Mouse (Mus musculus) embryonic facial prominence, embryonic 14.5 days (tissue): ENCODE data around the gene Pak4. TPM values are rescaled to one million over a fixed set of nuclear protein-coding genes. Genes with fewer than 3 reads are reported as not detected.

Source experiments
- ATAC-seq: fragments of 200-750 bp; cut with Nextera tagmentation; 2 replicates; pipeline ENCODE4 v1.8.0; 2017; ENCODE audit warnings: low read depth, moderate number of reproducible peaks, moderate TSS enrichment
- DNase-seq: peaks from one replicate; pipeline ENCODE4 v3.0.0-alpha.2; 2015; ENCODE audit warnings: low spot score
- H3K27ac ChIP-seq: fragments of 300-500 bp; sonication (generic); replicated peaks from 2 replicates; pipeline ENCODE4 v1.5.1; 2014; ENCODE audit warnings: low read depth, mild to moderate bottlenecking, low read length, moderate library complexity
- H3K27me3 ChIP-seq: fragments of 300-500 bp; sonication (generic); replicated peaks from 2 replicates; pipeline ENCODE4 v1.6.1; 2014; ENCODE audit warnings: low read length; ENCODE audit not compliant: control insufficient read depth, insufficient read depth
- H3K36me3 ChIP-seq: fragments of 300-500 bp; sonication (generic); 2 replicates; pipeline ENCODE4 v1.6.1; 2014; ENCODE audit warnings: low read length, mixed read lengths; ENCODE audit not compliant: control insufficient read depth, insufficient read depth
- H3K4me1 ChIP-seq: fragments of 300-500 bp; sonication (generic); 2 replicates; pipeline ENCODE4 v1.6.1; 2014; ENCODE audit warnings: antibody characterized with exemption, low read length; ENCODE audit not compliant: control insufficient read depth, insufficient read depth
- H3K4me2 ChIP-seq: fragments of 300-500 bp; sonication (generic); 2 replicates; pipeline ENCODE4 v1.6.1; 2014; ENCODE audit warnings: low read depth, mild to moderate bottlenecking, low read length, moderate library complexity, mixed read lengths
- H3K4me3 ChIP-seq: fragments of 300-500 bp; sonication (generic); 2 replicates; pipeline ENCODE4 v1.5.1; 2014; ENCODE audit warnings: low read depth, mild to moderate bottlenecking, low read length
- H3K9ac ChIP-seq: fragments of 300-500 bp; sonication (generic); 2 replicates; pipeline ENCODE4 v1.6.1; 2014; ENCODE audit warnings: low read depth, mild to moderate bottlenecking, low read length, moderate library complexity, mixed read lengths
- H3K9me3 ChIP-seq: fragments of 300-500 bp; sonication (generic); 2 replicates; pipeline ENCODE4 v1.6.1; 2016; ENCODE audit warnings: low read length; ENCODE audit not compliant: control insufficient read depth
- WGBS: fragments of 180-500 bp; shearing (Covaris S2); extraction: QIAGEN DNeasy Blood & Tissue Kit; methylation state at CpG from one replicate; pipeline ENCODE4 v1.1.7; 2014; 5-methylcytosine and 5-hydroxymethylcytosine counted together
- polyA plus RNA-seq: library from polyadenylated mRNA; unstranded; fragments of >200 nt; fragmentation: Nextera tagmentation; extraction: Ambion mirVana; gene quantifications from 2 replicates; pipeline ENCODE4 v1.2.1, GENCODE M21; 2014

Gene Pak4
- polyA plus RNA-seq, 1 experiment from 2014 or later = 20.7 TPM

DNA sequence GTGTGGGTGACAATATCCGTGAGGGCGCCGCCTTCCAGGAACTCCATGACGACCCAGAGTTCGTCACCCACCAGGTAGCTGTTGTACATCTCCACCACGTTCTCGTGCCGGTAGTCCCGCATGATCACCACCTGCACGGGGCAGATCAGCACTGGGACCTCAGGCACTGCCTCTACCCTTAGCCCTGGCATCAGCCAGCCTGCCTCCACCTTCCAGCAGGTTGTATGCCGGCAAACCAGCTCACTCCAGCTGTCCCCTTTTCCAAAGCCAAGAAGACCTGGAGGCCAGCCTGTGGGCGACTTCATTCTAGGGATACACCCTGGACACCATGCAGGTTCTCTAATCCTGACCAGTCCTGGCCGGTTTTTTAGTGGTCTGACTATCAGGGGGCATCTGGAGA is 35.0 kb downstream of the Pak4 start:
- Histone ChIP-seq H3K4me2 (no peak overlapping the region), H3K27ac (no peak overlapping the region), H3K9me3 (no peaks in the 10 kb centered on the region), H3K9ac (no peak overlapping the region), H3K27me3 (no peaks in the 10 kb centered on the region), H3K4me1 (no peaks in the 10 kb centered on the region), H3K4me3 (no peak overlapping the region), H3K36me3 (peaks cover 93% of the 10 kb centered on the region)
- WGBS = 91% methylated on average over 13 of the region's 13 CpGs
- ATAC-seq (no peak), DNase-seq (no peak)

GRCm38 (mm10) chr7:28562371-28562770 is 35.6 kb downstream of the Pak4 start:
- WGBS = 89% methylated on average over 13 of the region's 13 CpGs
- H3K9ac ChIP-seq = no peak overlapping the region
- DNase-seq (no peak), ATAC-seq (no peak)
- no peaks in the 10 kb centered on the region for H3K27me3 ChIP-seq
- peaks cover 91% of the 10 kb centered on the region for H3K36me3 ChIP-seq
- no peaks in the 10 kb centered on the region for H3K9me3 ChIP-seq
- no peak overlapping the region for H3K4me2 ChIP-seq
- H3K4me1 ChIP-seq = no peaks in the 10 kb centered on the region
- H3K27ac ChIP-seq = no peak overlapping the region
- H3K4me3 ChIP-seq = no peak overlapping the region

GRCm38 (mm10) chr7:28561967-28562366 is 36.0 kb downstream of the Pak4 start:
- no peaks in the 10 kb centered on the region for H3K9me3 ChIP-seq
- H3K27me3 ChIP-seq = no peaks in the 10 kb centered on the region
- WGBS = 94% methylated on average over 11 of the region's 11 CpGs
- H3K4me2 ChIP-seq = no peak overlapping the region
- H3K36me3 ChIP-seq = peaks cover 87% of the 10 kb centered on the region
- DNase-seq (no peak), ATAC-seq (no peak)
- no peaks in the 10 kb centered on the region for H3K4me1 ChIP-seq
- H3K9ac ChIP-seq = no peak overlapping the region
- no peak overlapping the region for H3K27ac ChIP-seq
- H3K4me3 ChIP-seq = no peak overlapping the region

GRCm38 (mm10) chr7:28560856-28561255 is 37.1 kb downstream of the Pak4 start:
- no peak for ATAC-seq
- H3K4me3 ChIP-seq = no peak overlapping the region
- H3K36me3 ChIP-seq = peaks cover 77% of the 10 kb centered on the region
- no peaks in the 10 kb centered on the region for H3K4me1 ChIP-seq
- no peak overlapping the region for H3K27ac ChIP-seq
- no peak overlapping the region for H3K9ac ChIP-seq
- no peak overlapping the region for H3K4me2 ChIP-seq
- DNase-seq = no peak
- no peaks in the 10 kb centered on the region for H3K9me3 ChIP-seq
- 86% methylated on average over 10 of the region's 10 CpGs for WGBS
- no peaks in the 10 kb centered on the region for H3K27me3 ChIP-seq

DNA sequence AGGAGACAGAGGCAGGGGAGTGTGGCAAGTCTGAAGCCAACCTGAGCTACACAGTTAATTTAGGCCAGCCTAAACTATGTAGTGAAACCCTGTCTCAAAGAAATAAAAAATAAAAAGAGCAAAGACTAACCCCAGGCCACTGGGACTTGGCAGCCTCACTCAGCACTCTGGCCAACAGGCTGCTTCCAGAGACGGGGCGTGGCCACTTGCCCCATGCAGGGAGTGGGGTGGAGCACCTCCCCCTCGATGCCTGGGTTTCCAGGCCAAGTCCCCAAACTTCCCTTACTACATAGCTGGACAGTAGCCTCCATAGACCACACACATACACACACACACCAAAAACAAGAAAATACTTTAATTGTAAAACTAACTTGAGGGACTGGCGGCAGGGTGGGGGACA is 39.5 kb downstream of the Pak4 start:
- no peaks in the 10 kb centered on the region for H3K9me3 ChIP-seq
- no peak overlapping the region for H3K4me2 ChIP-seq
- H3K27ac ChIP-seq = no peak overlapping the region; the same call in 1 of the 2 replicates
- H3K4me3 ChIP-seq = no peak overlapping the region
- DNase-seq (peak; percentile 59), ATAC-seq (no peak)
- 43% methylated on average over 4 of the region's 4 CpGs for WGBS
- H3K9ac ChIP-seq = no peak overlapping the region
- H3K27me3 ChIP-seq = no peaks in the 10 kb centered on the region
- no peaks in the 10 kb centered on the region for H3K4me1 ChIP-seq
- H3K36me3 ChIP-seq = peaks cover 53% of the 10 kb centered on the region

DNA sequence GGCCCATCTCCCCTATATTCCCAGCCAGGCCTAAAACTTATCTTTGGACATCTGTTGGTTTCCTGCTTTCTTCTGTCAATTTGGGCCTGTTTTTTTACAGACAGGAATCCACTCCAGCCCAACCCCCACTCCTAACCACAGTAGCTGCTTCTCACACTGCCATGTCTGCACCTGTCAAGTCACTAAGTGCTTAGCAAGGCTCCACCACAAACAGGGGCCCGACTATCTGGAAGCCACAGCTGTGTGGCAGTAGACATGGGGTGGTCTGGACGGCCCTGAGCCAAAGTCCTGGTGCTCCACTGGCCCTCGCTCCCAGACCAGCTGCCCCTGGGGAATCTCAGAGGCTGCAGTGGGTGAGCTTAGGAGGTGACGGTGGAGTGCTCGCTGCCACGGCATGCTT is 40.3 kb downstream of the Pak4 start:
- Histone ChIP-seq H3K36me3 (peaks cover 46% of the 10 kb centered on the region), H3K4me3 (no peak overlapping the region), H3K9ac (no peak overlapping the region), H3K27ac (no peak overlapping the region), H3K27me3 (no peaks in the 10 kb centered on the region), H3K9me3 (no peaks in the 10 kb centered on the region), H3K4me1 (no peaks in the 10 kb centered on the region), H3K4me2 (no peak overlapping the region)
- ATAC-seq = peak; percentile 75; the same call in 1 of the 2 replicates
- peak; percentile 76 for DNase-seq
- 74% methylated on average over 6 of the region's 6 CpGs for WGBS

- H3K27ac ChIP-seq = no peak overlapping the region
- WGBS = 70% methylated on average over 5 of the region's 5 CpGs
- ATAC-seq = no peak
Observed at GRCm38 (mm10) chr7:28557069-28557468, 40.9 kb downstream of the Pak4 start.

DNA sequence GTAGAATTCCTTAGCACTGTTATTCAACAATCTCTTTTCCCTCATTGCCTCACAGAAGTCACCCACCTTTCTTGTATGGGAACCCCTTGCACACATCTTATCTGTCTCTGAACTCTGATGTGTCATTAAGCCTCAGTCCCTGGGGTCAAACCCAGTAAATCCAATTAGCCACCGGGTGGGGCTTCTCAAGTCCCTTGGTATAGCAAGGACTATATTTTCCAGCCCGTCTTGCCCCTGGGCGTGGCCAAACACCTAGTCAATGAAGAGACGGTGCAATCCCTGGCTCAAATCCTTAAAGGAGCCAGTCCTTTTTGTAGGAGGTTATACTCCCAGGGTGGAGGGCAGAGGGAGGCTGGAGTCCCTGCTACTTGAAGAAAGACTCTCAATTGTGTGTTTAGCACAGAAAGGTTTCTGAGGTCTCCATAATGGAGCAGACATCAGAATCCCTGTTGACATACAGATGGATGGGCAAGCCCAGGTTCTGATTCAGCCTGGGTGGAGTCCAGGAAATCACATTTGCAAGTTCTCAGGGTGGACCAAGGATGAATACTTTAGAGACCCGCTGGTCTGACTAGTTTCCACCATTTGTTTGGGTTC is 41.9 kb downstream of the Pak4 start:
- H3K9ac ChIP-seq = no peak overlapping the region
- no peaks in the 10 kb centered on the region for H3K9me3 ChIP-seq
- H3K4me2 ChIP-seq = no peak overlapping the region
- no peaks in the 10 kb centered on the region for H3K27me3 ChIP-seq
- H3K4me3 ChIP-seq = no peak overlapping the region
- ATAC-seq (no peak), DNase-seq (peak; percentile 22)
- H3K4me1 ChIP-seq = no peaks in the 10 kb centered on the region
- WGBS = 19% methylated on average over 5 of the region's 5 CpGs
- no peak overlapping the region for H3K27ac ChIP-seq
- peaks cover 29% of the 10 kb centered on the region for H3K36me3 ChIP-seq

More at GRCm38 (mm10) chr7:28557069-28557468, 40.9 kb downstream of the Pak4 start:
- Histone ChIP-seq H3K9me3 (no peaks in the 10 kb centered on the region), H3K27me3 (no peaks in the 10 kb centered on the region), H3K9ac (no peak overlapping the region), H3K4me3 (no peak overlapping the region), H3K4me1 (no peaks in the 10 kb centered on the region), H3K4me2 (no peak overlapping the region), H3K36me3 (peaks cover 39% of the 10 kb centered on the region)
- DNase-seq = no peak

- H3K9me3 ChIP-seq = no peaks in the 10 kb centered on the region
- no peak for ATAC-seq
- no peak overlapping the region for H3K9ac ChIP-seq
Observed at GRCm38 (mm10) chr7:28553076-28553475, 44.9 kb downstream of the Pak4 start.

More at GRCm38 (mm10) chr7:28553076-28553475, 44.9 kb downstream of the Pak4 start:
- Histone ChIP-seq H3K27ac (no peak overlapping the region), H3K27me3 (peaks cover 3% of the 10 kb centered on the region), H3K4me3 (no peak overlapping the region), H3K4me1 (no peaks in the 10 kb centered on the region), H3K4me2 (no peak overlapping the region), H3K36me3 (peaks cover 4% of the 10 kb centered on the region; the same call in 1 of the 2 replicates)
- no peak for DNase-seq
- 90% methylated on average over 6 of the region's 6 CpGs for WGBS
